Mouse (Mus musculus) skeletal muscle tissue, adult 2 months (tissue): ENCODE measurements at regions not wholly inside any gene's neighbourhood (a gene's known extent, or its start where the extent isn't known, plus 50 kb on each side); places are given as distances from the start of the nearest gene placed in this dataset.

Experiments
- DNase-seq: peaks from one replicate; pipeline ENCODE4 v3.0.0-alpha.2; 2012; ENCODE audit warnings: low read depth, low spot score

GRCm38 (mm10) chr10:17352202-17352994 lies 370.6 kb upstream of the Cited2 start:
- no peak for DNase-seq

- DNase-seq = no peak
Observed at GRCm38 (mm10) chr10:17355476-17355875, 367.5 kb upstream of the Cited2 start.

GRCm38 (mm10) chr10:17356041-17356440 lies 367.0 kb upstream of the Cited2 start:
- no peak for DNase-seq

GRCm38 (mm10) chr10:17362643-17363042 lies 360.4 kb upstream of the Cited2 start:
- DNase-seq = no peak

- no peak for DNase-seq
Observed at GRCm38 (mm10) chr10:17366042-17366740, 356.8 kb upstream of the Cited2 start.

- peak; percentile 81 for DNase-seq
Observed at GRCm38 (mm10) chr10:17367026-17367425, 356.0 kb upstream of the Cited2 start.

- no peak for DNase-seq
Observed at GRCm38 (mm10) chr10:17367430-17367829, 355.6 kb upstream of the Cited2 start.

- no peak for DNase-seq
Observed at GRCm38 (mm10) chr10:17368636-17369035, 354.4 kb upstream of the Cited2 start.

GRCm38 (mm10) chr10:17372905-17373304 lies 350.1 kb upstream of the Cited2 start:
- DNase-seq = no peak

GRCm38 (mm10) chr10:17374047-17374446 lies 349.0 kb upstream of the Cited2 start:
- DNase-seq = no peak

- DNase-seq = no peak
Observed at GRCm38 (mm10) chr10:17382990-17383389, 340.0 kb upstream of the Cited2 start.

- peak; percentile 74 for DNase-seq
Observed at GRCm38 (mm10) chr10:17385181-17385580, 337.8 kb upstream of the Cited2 start.

GRCm38 (mm10) chr10:17387296-17387695 lies 335.7 kb upstream of the Cited2 start:
- DNase-seq = no peak

GRCm38 (mm10) chr10:17395495-17396224 lies 327.4 kb upstream of the Cited2 start:
- DNase-seq = no peak

GRCm38 (mm10) chr10:17403899-17404298 lies 319.1 kb upstream of the Cited2 start:
- no peak for DNase-seq

- DNase-seq = peak; percentile 16
Observed at GRCm38 (mm10) chr10:17407854-17408606, 315.0 kb upstream of the Cited2 start.

- peak; percentile 21 for DNase-seq
Observed at GRCm38 (mm10) chr10:17408781-17409180, 314.2 kb upstream of the Cited2 start.

- no peak for DNase-seq
Observed at GRCm38 (mm10) chr10:17411300-17411987, 311.6 kb upstream of the Cited2 start.

- DNase-seq = no peak
Observed at GRCm38 (mm10) chr10:17415112-17415511, 307.9 kb upstream of the Cited2 start.

- peak; percentile 10 for DNase-seq
Observed at GRCm38 (mm10) chr10:17416121-17416520, 306.9 kb upstream of the Cited2 start.

- DNase-seq = no peak
Observed at GRCm38 (mm10) chr10:17417394-17417793, 305.6 kb upstream of the Cited2 start.
